Mouse (Mus musculus) liver, adult 2 months (tissue): Measurements from ENCODE around the gene Lonp1. TPM values are rescaled to one million over a fixed set of nuclear protein-coding genes. Genes with fewer than 3 reads are reported as not detected.

Experiments used
- DNase-seq: peaks from one replicate; pipeline ENCODE4 v3.0.0-alpha.2; 2011; ENCODE audit warnings: low read depth, low spot score; ENCODE audit errors: extremely low read depth
- H3K27ac ChIP-seq: fragments of 200-500 bp; replicated peaks from 2 replicates; pipeline ENCODE4 v1.5.1; 2012; ENCODE audit warnings: low read depth, mild to moderate bottlenecking, control low read depth, inconsistent platforms, low read length; ENCODE audit not compliant: insufficient read depth
- H3K27me3 ChIP-seq: fragments of 200-500 bp; 2 replicates; pipeline ENCODE4 v1.6.1; 2012; ENCODE audit warnings: mild to moderate bottlenecking, moderate library complexity, low read length, inconsistent platforms; ENCODE audit not compliant: control insufficient read depth, insufficient read depth
- H3K36me3 ChIP-seq: fragments of 200-500 bp; 2 replicates; pipeline ENCODE4 v1.6.1; 2012; ENCODE audit warnings: low read length, inconsistent platforms; ENCODE audit not compliant: control insufficient read depth, insufficient read depth
- H3K4me1 ChIP-seq: fragments of 200-500 bp; 2 replicates; pipeline ENCODE4 v1.6.1; 2011; ENCODE audit warnings: low read length; ENCODE audit not compliant: control insufficient read depth, insufficient read depth
- H3K4me3 ChIP-seq: fragments of 200-500 bp; 2 replicates; pipeline ENCODE4 v1.5.1; 2011; ENCODE audit warnings: low read depth, mild to moderate bottlenecking, control low read depth, low read length, moderate library complexity; ENCODE audit not compliant: insufficient read depth
- H3K79me2 ChIP-seq: fragments of 200-500 bp; 2 replicates; pipeline ENCODE4 v1.6.1; 2012; ENCODE audit warnings: inconsistent platforms, mild to moderate bottlenecking, low read length, moderate library complexity; ENCODE audit not compliant: control insufficient read depth, insufficient read depth
- H3K9ac ChIP-seq: fragments of 200-500 bp; 2 replicates; pipeline ENCODE4 v1.6.1; 2012; ENCODE audit warnings: low read depth, mild to moderate bottlenecking, control low read depth, inconsistent platforms, low read length
- CTCF ChIP-seq: fragments of 200-500 bp; IDR thresholded peaks from 2 replicates; pipeline ENCODE4 v1.5.1; 2011; ENCODE audit warnings: low read depth, low read length, control low read depth
- POLR2A ChIP-seq: fragments of 200-500 bp; IDR thresholded peaks from 2 replicates; pipeline ENCODE4 v1.6.1; 2011; ENCODE audit warnings: low read length, control low read depth; ENCODE audit not compliant: insufficient read depth; ENCODE audit errors: extremely low read depth
- whole genome bisulfite sequencing: fragments of 180-500 bp; shearing (Covaris S2); methylation state at CpG from one replicate; pipeline ENCODE4 v1.1.7; 2018; 5-methylcytosine and 5-hydroxymethylcytosine counted together
- polyA plus RNA-seq: library from polyadenylated mRNA; depleted of rRNA; stranded (reverse); fragments of >200 nt; gene quantifications from 2 replicates; pipeline ENCODE4 v1.2.3, GENCODE M21; 2012
- total RNA-seq: library from RNA; depleted of rRNA; stranded (reverse); fragments of >200 nt; gene quantifications from 2 replicates; pipeline ENCODE4 v1.2.3, GENCODE M21; 2014

Lonp1 gene
- total and polyA plus RNA-seq, 2 experiments, result 81.0 to 124 TPM

DNA sequence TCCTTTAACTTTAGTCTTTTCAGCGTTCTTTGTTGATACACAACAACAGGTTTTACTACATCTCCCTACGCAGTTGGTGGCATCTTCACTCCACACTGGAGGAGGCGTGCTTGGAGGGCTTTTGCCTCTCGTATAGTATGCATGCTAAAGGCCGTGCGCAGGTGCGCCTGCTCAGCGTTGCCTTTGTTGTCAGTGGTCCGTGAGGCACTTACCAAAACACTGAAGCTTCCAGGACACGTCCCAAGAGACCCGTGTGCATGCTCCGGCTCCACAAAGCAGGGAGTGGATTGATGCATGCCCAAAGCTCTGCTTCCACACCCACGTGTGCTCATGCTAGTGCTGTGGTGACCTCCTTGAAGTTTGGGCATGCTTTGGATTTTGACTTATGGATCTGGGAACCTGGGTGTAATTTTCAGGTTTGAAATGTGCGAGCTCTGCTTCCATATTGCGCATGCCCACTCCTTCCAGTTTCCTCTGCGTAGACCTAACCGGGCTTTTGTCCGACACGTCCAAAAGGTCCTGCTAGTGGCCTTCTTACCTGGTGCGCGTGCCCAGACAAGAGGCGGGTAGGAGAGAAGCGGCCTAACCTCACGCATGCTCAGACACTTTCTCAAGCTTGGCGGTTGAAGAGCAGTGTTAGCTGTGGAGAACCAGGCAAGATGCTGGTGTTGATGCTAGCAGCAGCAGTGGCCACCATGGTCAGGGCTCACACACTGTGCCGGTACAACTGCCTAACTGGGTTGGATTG, 1.0 kb upstream of the Lonp1 start, which contains the start of gene Catsperd:
Gene Catsperd (plus strand): TSS at position 614 of the 748 bp plus-strand sequence.
- 20% methylated on average over 26 of the region's 26 CpGs for WGBS
- no peak for TF ChIP-seq CTCF
- no peak for TF ChIP-seq POLR2A
- H3K9ac ChIP-seq, result peak within 1 kb of the TSS; percentile 36
- H3K36me3 ChIP-seq, result no peaks in the 10 kb centered on the region
- H3K27me3 ChIP-seq, result no peaks in the 10 kb centered on the region
- peak within 1 kb of the TSS; percentile 86 for H3K4me3 ChIP-seq
- peaks cover 15% of the 10 kb centered on the region for H3K79me2 ChIP-seq
- peak within 1 kb of the TSS; percentile 87 for H3K27ac ChIP-seq
- peaks cover 10% of the 10 kb centered on the region; the same call in 1 of the 2 replicates for H3K4me1 ChIP-seq
- DNase-seq, result peak; percentile 61

DNA sequence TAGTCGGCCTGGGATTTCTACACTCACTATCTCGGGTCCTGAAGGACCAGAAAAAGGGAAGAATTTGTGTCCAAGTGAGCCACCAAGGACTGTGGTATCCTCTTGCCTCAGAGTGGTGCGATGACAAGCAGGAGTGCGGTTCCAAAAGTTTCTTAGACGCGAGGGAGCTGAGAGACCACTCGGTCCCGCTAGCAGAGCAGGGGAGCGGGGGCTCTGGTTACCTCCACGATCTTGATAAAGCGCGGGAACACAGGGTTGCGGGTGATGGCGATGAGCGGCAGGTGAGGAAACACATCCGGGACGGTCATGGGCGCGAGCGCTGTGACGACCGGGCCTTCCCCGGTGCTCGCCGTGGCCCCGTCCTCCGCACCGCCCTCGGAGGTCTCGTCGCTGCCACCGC, 427 bp downstream of the Lonp1 start:
- under 1% methylated on average over 32 of the region's 32 CpGs for WGBS

DNA sequence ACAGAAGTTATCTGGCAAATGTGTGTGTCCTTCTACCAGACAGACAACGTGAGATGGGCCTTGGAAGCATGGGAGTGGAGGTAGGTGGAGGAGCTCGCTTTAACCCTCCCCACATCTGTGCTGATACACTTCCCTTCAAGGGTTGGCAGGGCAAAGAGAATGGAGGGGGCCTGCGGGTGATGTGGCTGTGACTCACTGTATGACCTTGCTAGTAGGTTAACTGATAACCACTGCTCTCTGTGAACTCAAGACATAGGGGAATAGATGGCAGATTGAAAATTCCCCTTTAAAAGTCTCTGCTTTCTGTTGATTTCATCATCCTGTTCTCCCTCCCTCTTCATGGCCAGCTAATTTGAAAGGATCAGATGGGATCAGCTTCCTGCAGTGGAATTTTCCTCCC, 1.2 kb downstream of the Lonp1 start:
- Histone ChIP-seq H3K27ac (no peak overlapping the region), H3K4me1 (peaks cover 10% of the 10 kb centered on the region; the same call in 1 of the 2 replicates), H3K79me2 (peaks cover 15% of the 10 kb centered on the region), H3K36me3 (peaks cover 10% of the 10 kb centered on the region; the same call in 1 of the 2 replicates), H3K27me3 (no peaks in the 10 kb centered on the region), H3K4me3 (no peak overlapping the region), H3K9ac (no peak overlapping the region)
- 44% methylated on average over 3 of the region's 3 CpGs for WGBS
- TF ChIP-seq CTCF, result no peak
- TF ChIP-seq POLR2A, result no peak
- no peak for DNase-seq

More for the DNA sequence above, 427 bp downstream of the Lonp1 start:
- Histone ChIP-seq H3K27ac (0 out of 2 replicates have a peak overlapping the region, but pooled peaks have one; percentile 14), H3K9ac (peak overlapping the region; percentile 94), H3K27me3 (no peaks in the 10 kb centered on the region), H3K4me1 (peaks cover 10% of the 10 kb centered on the region; the same call in 1 of the 2 replicates), H3K36me3 (peaks cover 7% of the 10 kb centered on the region; the same call in 1 of the 2 replicates), H3K4me3 (peak overlapping the region; percentile 86), H3K79me2 (peaks cover 15% of the 10 kb centered on the region)
- no peak for TF ChIP-seq CTCF
- DNase-seq, result no peak

DNA sequence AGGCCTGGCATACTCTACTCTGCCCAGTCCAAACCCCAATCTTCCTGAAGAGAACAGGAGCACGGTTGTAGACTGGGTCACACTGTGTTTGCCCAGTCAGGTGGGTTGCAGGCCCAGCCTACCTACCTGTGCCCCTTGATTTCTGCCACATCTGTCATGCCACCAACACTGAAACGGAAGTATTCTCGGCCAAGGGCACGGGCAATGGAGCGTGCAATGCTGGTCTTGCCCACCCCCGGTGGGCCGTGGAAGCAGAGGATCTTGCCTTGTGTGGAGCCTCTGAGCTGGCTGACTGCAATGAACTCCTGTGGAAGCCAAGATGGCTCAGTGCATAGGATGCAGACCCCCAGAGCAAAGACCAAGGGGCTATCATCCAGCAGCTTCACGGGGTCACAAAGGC, 9.1 kb downstream of the Lonp1 start:
- no peak overlapping the region for H3K9ac ChIP-seq
- peaks cover 11% of the 10 kb centered on the region; the same call in 1 of the 2 replicates for H3K79me2 ChIP-seq

DNA sequence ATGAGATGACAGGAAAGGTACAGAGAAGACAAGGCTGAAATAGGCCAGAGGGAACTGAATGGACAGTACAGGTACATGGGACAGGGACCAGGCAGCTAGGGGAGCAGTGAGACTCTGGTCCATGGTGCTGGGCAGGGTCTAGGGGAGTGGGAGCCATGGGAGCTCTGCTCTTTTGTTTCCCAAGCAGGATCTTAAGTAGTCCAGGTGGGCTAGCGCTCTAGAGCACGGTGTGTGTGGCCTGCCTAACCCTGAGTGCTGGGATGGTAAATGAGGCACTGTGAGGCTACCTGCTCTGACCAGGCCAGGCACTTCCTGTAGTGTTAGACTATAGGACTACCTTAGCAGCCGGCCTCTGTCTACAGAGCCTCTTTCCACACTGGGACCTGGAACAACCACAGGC, 10.0 kb downstream of the Lonp1 start:
- peaks cover 6% of the 10 kb centered on the region; the same call in 1 of the 2 replicates for H3K36me3 ChIP-seq

More for the DNA sequence above, 9.1 kb downstream of the Lonp1 start:
- DNase-seq, result no peak
- WGBS, result 91% methylated on average over 8 of the region's 8 CpGs
- H3K36me3 ChIP-seq, result peaks cover 11% of the 10 kb centered on the region; the same call in 1 of the 2 replicates
- H3K4me3 ChIP-seq, result no peak overlapping the region
- no peaks in the 10 kb centered on the region for H3K27me3 ChIP-seq
- no peak overlapping the region for H3K27ac ChIP-seq
- TF ChIP-seq POLR2A, result no peak
- no peak for TF ChIP-seq CTCF
- peaks cover 8% of the 10 kb centered on the region for H3K4me1 ChIP-seq

DNA sequence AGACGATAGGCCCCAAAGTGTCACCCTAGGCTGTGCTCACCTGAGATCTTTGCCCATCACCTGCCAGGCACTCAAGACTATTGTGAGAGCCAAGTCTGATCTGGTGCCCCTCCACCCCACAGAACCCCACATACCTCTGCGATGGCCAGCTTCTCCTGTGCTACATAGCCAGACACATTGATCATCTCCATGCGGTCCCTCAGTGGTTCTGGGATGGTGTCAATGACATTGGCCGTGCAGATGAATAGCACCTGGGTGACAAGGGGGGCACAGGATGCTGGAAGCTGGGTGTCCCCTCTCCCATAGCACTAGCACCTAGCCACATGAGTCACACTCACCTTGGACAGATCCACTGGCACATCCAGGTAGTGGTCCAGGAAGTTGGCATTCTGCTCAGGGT, 10.9 kb downstream of the Lonp1 start:
- H3K27ac ChIP-seq, result no peak overlapping the region
- peaks cover 11% of the 10 kb centered on the region; the same call in 1 of the 2 replicates for H3K79me2 ChIP-seq
- WGBS, result 94% methylated on average over 4 of the region's 4 CpGs
- H3K4me3 ChIP-seq, result no peak overlapping the region
- DNase-seq, result no peak
- H3K4me1 ChIP-seq, result peaks cover 14% of the 10 kb centered on the region
- H3K9ac ChIP-seq, result no peak overlapping the region
- peaks cover 3% of the 10 kb centered on the region; the same call in 1 of the 2 replicates for H3K36me3 ChIP-seq
- H3K27me3 ChIP-seq, result no peaks in the 10 kb centered on the region
- TF ChIP-seq POLR2A, result no peak
- TF ChIP-seq CTCF, result no peak

More for the DNA sequence above, 10.0 kb downstream of the Lonp1 start:
- 78% methylated on average over 3 of the region's 3 CpGs for WGBS
- DNase-seq, result no peak
- Histone ChIP-seq H3K9ac (no peak overlapping the region), H3K4me3 (no peak overlapping the region), H3K79me2 (peaks cover 11% of the 10 kb centered on the region; the same call in 1 of the 2 replicates), H3K27me3 (no peaks in the 10 kb centered on the region), H3K4me1 (peaks cover 12% of the 10 kb centered on the region), H3K27ac (no peak overlapping the region)
- TF ChIP-seq CTCF, result no peak
- TF ChIP-seq POLR2A, result no peak
